Mouse (Mus musculus) C2C12 (cell line): ENCODE measurements around the gene Mfsd6. TPM values are rescaled to one million over a fixed set of nuclear protein-coding genes. Genes with fewer than 3 reads are reported as not detected.

Source experiments
- H3K27me3 ChIP-seq: one replicate; pipeline ENCODE4 v1.6.1; 2011; ENCODE audit not compliant: control insufficient read depth, insufficient read depth, insufficient read length
- H3K36me3 ChIP-seq: one replicate; pipeline ENCODE4 v1.6.1; 2011; ENCODE audit not compliant: control insufficient read depth, insufficient read depth
- H3K4me3 ChIP-seq: one replicate; pipeline ENCODE4 v1.5.1; 2011; ENCODE audit warnings: mild to moderate bottlenecking, control low read depth; ENCODE audit not compliant: poor library complexity, insufficient read depth, severe bottlenecking
- H3K79me2 ChIP-seq: one replicate; pipeline ENCODE4 v1.6.1; 2011; ENCODE audit not compliant: control insufficient read depth, insufficient read depth
- H3K79me3 ChIP-seq: one replicate; pipeline ENCODE4 v1.6.1; 2011; ENCODE audit warnings: low read depth, control low read depth
- H3ac ChIP-seq: one replicate; pipeline ENCODE3; 2011; ENCODE audit warnings: low read depth; ENCODE audit not compliant: control insufficient read depth, insufficient read length
- CEBPB ChIP-seq: IDR thresholded peaks from one replicate; pipeline ENCODE4 v1.6.1; 2011; ENCODE audit warnings: low read depth, mild to moderate bottlenecking, control low read depth, moderate library complexity
- CTCF ChIP-seq: IDR thresholded peaks from one replicate; pipeline ENCODE4 v1.5.1; 2011; ENCODE audit not compliant: control insufficient read depth, insufficient read depth, insufficient read length
- FOSL1 ChIP-seq: IDR thresholded peaks from one replicate; pipeline ENCODE4 v1.8.0; 2011; ENCODE audit warnings: mild to moderate bottlenecking, low read length; ENCODE audit not compliant: poor library complexity, insufficient read depth, severe bottlenecking
- MAX ChIP-seq: IDR thresholded peaks from one replicate; pipeline ENCODE4 v1.6.1; 2011; ENCODE audit warnings: mild to moderate bottlenecking, control low read depth
- MYOD1 ChIP-seq: IDR thresholded peaks from one replicate; pipeline ENCODE4 v1.6.1; 2011; ENCODE audit warnings: low read depth; ENCODE audit not compliant: control insufficient read depth, insufficient read length
- MYOG ChIP-seq: IDR thresholded peaks from one replicate; pipeline ENCODE4 v1.6.1; 2011; ENCODE audit not compliant: control insufficient read depth, insufficient read length; ENCODE audit errors: extremely low read depth
- USF1 ChIP-seq: IDR thresholded peaks from one replicate; pipeline ENCODE4 v1.6.1; 2011; ENCODE audit warnings: low read depth, mild to moderate bottlenecking, control low read depth, moderate library complexity
- polyA plus RNA-seq: library from polyadenylated mRNA; unstranded; fragments of >200 nt; fragmentation: generic; extraction: Trizol; gene quantifications from one replicate; pipeline ENCODE4 v1.2.1, GENCODE M21; 2012; ENCODE audit warnings: missing spikeins

The Mfsd6 gene
- polyA plus RNA-seq, 1 experiment, result 0.30 TPM

GRCm38 (mm10) chr1:52734208-52734607 lies 6.9 kb upstream of the Mfsd6 start:
- no peaks in the 10 kb centered on the region for H3K79me3 ChIP-seq
- H3K79me2 ChIP-seq, result no peaks in the 10 kb centered on the region
- no peak for TF ChIP-seq MYOG
- TF ChIP-seq FOSL1, result no peak
- no peak for TF ChIP-seq CEBPB
- no peak for TF ChIP-seq USF1
- no peak for TF ChIP-seq MAX
- TF ChIP-seq CTCF, result no peak
- no peak for TF ChIP-seq MYOD1
- no peak overlapping the region for H3ac ChIP-seq
- H3K4me3 ChIP-seq, result no peak overlapping the region
- no peaks in the 10 kb centered on the region for H3K27me3 ChIP-seq
- no peaks in the 10 kb centered on the region for H3K36me3 ChIP-seq

GRCm38 (mm10) chr1:52730258-52730657 lies 3.0 kb upstream of the Mfsd6 start:
- H3K79me3 ChIP-seq, result no peaks in the 10 kb centered on the region
- no peak overlapping the region for H3ac ChIP-seq
- H3K79me2 ChIP-seq, result no peaks in the 10 kb centered on the region
- H3K36me3 ChIP-seq, result no peaks in the 10 kb centered on the region
- TF ChIP-seq CEBPB, result no peak
- TF ChIP-seq CTCF, result no peak
- H3K4me3 ChIP-seq, result no peak overlapping the region
- H3K27me3 ChIP-seq, result peaks cover 20% of the 10 kb centered on the region

- TF ChIP-seq USF1, result no peak
- H3K79me3 ChIP-seq, result no peaks in the 10 kb centered on the region
- H3K4me3 ChIP-seq, result no peak overlapping the region
- no peaks in the 10 kb centered on the region for H3K79me2 ChIP-seq
- peaks cover 20% of the 10 kb centered on the region for H3K27me3 ChIP-seq
- no peak overlapping the region for H3ac ChIP-seq
- H3K36me3 ChIP-seq, result no peaks in the 10 kb centered on the region
These were observed 1.7 kb upstream of the Mfsd6 start for GRCm38 (mm10) chr1:52728857-52729489.

- H3K79me3 ChIP-seq, result no peaks in the 10 kb centered on the region
- no peak for TF ChIP-seq MAX
- no peak for TF ChIP-seq MYOG
- no peak for TF ChIP-seq USF1
- no peak for TF ChIP-seq CEBPB
- no peak for TF ChIP-seq FOSL1
- no peak for TF ChIP-seq MYOD1
- TF ChIP-seq CTCF, result no peak
- H3ac ChIP-seq, result peak overlapping the region; percentile 23
- peaks cover 20% of the 10 kb centered on the region for H3K27me3 ChIP-seq
- H3K79me2 ChIP-seq, result no peaks in the 10 kb centered on the region
- peak overlapping the region; percentile 11 for H3K4me3 ChIP-seq
- H3K36me3 ChIP-seq, result no peaks in the 10 kb centered on the region
These were observed 749 bp downstream of the Mfsd6 start for GRCm38 (mm10) chr1:52726371-52727055.

GRCm38 (mm10) chr1:52722586-52722985 lies 4.7 kb downstream of the Mfsd6 start:
- no peak for TF ChIP-seq USF1
- no peak for TF ChIP-seq MYOG
- no peak for TF ChIP-seq MYOD1
- no peak for TF ChIP-seq MAX
- H3K79me3 ChIP-seq, result no peaks in the 10 kb centered on the region
- no peak overlapping the region for H3K4me3 ChIP-seq
- no peak overlapping the region for H3ac ChIP-seq
- peaks cover 19% of the 10 kb centered on the region for H3K27me3 ChIP-seq
- no peaks in the 10 kb centered on the region for H3K36me3 ChIP-seq
- H3K79me2 ChIP-seq, result no peaks in the 10 kb centered on the region

- H3K4me3 ChIP-seq, result no peak overlapping the region
- no peak overlapping the region for H3ac ChIP-seq
- TF ChIP-seq CTCF (no peak), CEBPB (no peak), MYOD1 (no peak), MYOG (no peak), FOSL1 (no peak), MAX (no peak), USF1 (no peak)
- H3K27me3 ChIP-seq, result peaks cover 5% of the 10 kb centered on the region
- no peaks in the 10 kb centered on the region for H3K79me3 ChIP-seq
- no peaks in the 10 kb centered on the region for H3K79me2 ChIP-seq
- no peaks in the 10 kb centered on the region for H3K36me3 ChIP-seq
These were observed 8.2 kb downstream of the Mfsd6 start for GRCm38 (mm10) chr1:52719096-52719495.
